Mouse (Mus musculus): Measurements from ENCODE around the gene Ruvbl2. TPM values are rescaled to one million over a fixed set of nuclear protein-coding genes. Genes with fewer than 3 reads are reported as not detected.
A peak's percentile ranks its signal among the peaks of the same experiment; 100 is the strongest.

Ruvbl2 gene
- polyA plus RNA-seq, 1 experiment from 2014 or later = 227 TPM

- Histone ChIP-seq H3K27me3 (replicated peaks; ENCODE audit: low read depth, poor library complexity, severe bottlenecking) (no peaks in the 10 kb centered on the region), H3K9me3 (no peaks in the 10 kb centered on the region), H3K27ac (replicated peaks) (peak overlapping the region; percentile 62; the same call in 1 of the 2 replicates), H3K4me3 (peak overlapping the region; percentile 42), H3K36me3 (replicated peaks) (peaks cover 36% of the 10 kb centered on the region), H3K4me1 (peaks cover 49% of the 10 kb centered on the region)
- WGBS = 25% methylated on average over 6 of the region's 6 CpGs
- DNase-seq (ENCODE audit: low spot score) = peak; percentile 53
These were observed 850 bp downstream of the Ruvbl2 start for GRCm38 (mm10) chr7:45437046-45437445.

DNA sequence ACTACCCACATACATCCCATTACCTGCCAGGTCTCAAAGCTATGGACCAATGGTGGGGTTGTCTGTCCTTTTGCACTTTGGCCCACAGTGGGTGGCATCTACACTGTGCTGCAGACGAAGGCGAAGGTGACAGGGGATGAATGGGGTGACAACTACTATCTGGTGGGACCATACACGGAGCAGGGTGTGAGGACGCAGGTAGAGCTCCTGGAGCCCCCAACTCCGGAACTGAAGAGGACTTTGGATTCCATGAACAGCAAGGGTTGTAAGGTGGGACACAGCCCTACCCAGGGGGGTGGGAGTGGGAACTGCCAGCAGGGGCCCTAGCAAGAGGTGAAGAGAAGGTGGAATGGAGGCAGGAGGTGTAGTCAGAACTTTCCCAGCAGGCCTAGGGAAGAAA is 1.5 kb downstream of the Ruvbl2 start:
- peaks cover 38% of the 10 kb centered on the region for H3K36me3 ChIP-seq (replicated peaks)
- H3K27ac ChIP-seq (replicated peaks) = no peak overlapping the region
- no peaks in the 10 kb centered on the region for H3K27me3 ChIP-seq (replicated peaks; ENCODE audit: low read depth, poor library complexity, severe bottlenecking)
- 93% methylated on average over 5 of the region's 5 CpGs for WGBS
- DNase-seq (ENCODE audit: low spot score) = no peak
- H3K4me3 ChIP-seq = 0 out of 2 replicates have a peak overlapping the region, but pooled peaks have one; percentile 93
- H3K9me3 ChIP-seq = no peaks in the 10 kb centered on the region
- H3K4me1 ChIP-seq = peaks cover 49% of the 10 kb centered on the region

DNA sequence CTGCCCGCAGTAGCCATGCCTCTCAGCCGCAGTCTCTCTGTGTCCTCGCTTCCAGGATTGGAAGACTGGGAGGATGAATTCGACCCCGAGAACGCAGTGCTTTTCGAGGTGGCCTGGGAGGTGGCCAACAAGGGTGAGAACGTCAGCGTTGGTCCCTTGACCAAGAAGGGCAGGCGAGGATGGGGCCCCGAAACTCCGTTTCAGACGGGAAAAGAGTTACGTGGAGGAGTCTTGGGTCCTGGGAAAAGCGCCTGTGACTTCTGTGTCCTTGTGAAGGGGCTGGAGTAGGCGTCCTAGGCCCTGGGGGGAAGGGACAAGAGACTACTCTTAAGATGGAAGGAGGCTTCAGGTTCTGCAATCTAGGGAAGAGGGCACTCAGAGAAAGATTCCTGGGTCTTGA is 2.9 kb downstream of the Ruvbl2 start:
- H3K27me3 ChIP-seq (replicated peaks; ENCODE audit: low read depth, poor library complexity, severe bottlenecking) = no peaks in the 10 kb centered on the region
- H3K9me3 ChIP-seq = no peaks in the 10 kb centered on the region
- no peak for DNase-seq (ENCODE audit: low spot score)
- peaks cover 38% of the 10 kb centered on the region for H3K36me3 ChIP-seq (replicated peaks)
- 4% methylated on average over 16 of the region's 16 CpGs for WGBS
- peaks cover 49% of the 10 kb centered on the region for H3K4me1 ChIP-seq
- H3K4me3 ChIP-seq = peak overlapping the region; percentile 93
- peak overlapping the region; percentile 92 for H3K27ac ChIP-seq (replicated peaks)

- H3K4me1 ChIP-seq = peaks cover 49% of the 10 kb centered on the region
- peak within 1 kb of the TSS; percentile 93 for H3K4me3 ChIP-seq
- H3K27ac ChIP-seq (replicated peaks) = peak within 1 kb of the TSS; percentile 92
- under 1% methylated on average over 45 of the region's 45 CpGs for WGBS
- no peaks in the 10 kb centered on the region for H3K9me3 ChIP-seq
- H3K36me3 ChIP-seq (replicated peaks) = peaks cover 38% of the 10 kb centered on the region
- peak; percentile 100 for DNase-seq (ENCODE audit: low spot score)
- H3K27me3 ChIP-seq (replicated peaks; ENCODE audit: low read depth, poor library complexity, severe bottlenecking) = no peaks in the 10 kb centered on the region
These were observed 3.5 kb downstream of the Ruvbl2 start, which contains the start of gene Gys1 for GRCm38 (mm10) chr7:45434203-45435015. Gene Gys1, plus strand, starts transcription at chr7:45434844.

DNA sequence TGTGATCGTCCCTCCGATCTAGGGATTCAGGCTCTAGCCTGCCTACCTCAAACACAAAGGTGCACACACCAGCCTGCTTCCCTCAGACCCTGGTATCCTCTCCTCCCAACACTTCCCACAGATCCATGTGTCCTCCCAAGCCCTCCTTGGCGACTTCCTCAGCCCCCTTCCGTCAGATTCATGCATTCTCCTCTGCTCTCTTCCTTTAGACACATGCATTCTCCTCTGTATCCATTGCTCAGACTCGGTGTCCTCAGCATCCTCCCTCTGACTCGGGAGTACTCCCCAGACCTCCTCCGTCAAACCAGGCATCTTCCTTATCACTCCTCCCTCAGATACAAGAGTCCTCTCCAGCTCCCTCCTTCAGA is 4.1 kb downstream of the Ruvbl2 start:
- WGBS = 1% methylated on average over 7 of the region's 7 CpGs

DNA sequence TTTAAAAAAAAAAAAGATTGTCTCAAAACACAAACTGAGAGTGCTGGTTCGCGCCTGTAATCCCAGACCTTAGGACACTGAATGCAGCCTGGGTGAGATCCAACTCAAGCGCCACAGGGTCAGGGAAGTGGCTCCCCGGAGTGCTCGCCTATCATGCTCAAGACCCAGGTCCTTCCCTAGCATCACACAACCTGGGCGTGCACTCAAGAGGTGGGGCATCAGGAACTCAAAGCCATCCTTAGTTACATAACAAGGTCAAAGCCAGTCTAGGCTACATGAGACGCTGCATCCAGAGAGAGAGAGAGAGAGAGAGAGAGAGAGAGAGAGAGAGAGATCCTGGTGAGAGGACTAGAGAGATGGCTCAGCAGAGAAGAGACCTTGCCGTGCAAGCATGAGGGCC is 11.3 kb downstream of the Ruvbl2 start:
- peaks cover 100% of the 10 kb centered on the region for H3K36me3 ChIP-seq (replicated peaks)
- H3K4me1 ChIP-seq = no peaks in the 10 kb centered on the region
- peaks cover 10% of the 10 kb centered on the region for H3K27me3 ChIP-seq (replicated peaks; ENCODE audit: low read depth, poor library complexity, severe bottlenecking)
- no peak overlapping the region for H3K4me3 ChIP-seq
- no peak for DNase-seq (ENCODE audit: low spot score)
- no peak overlapping the region for H3K27ac ChIP-seq (replicated peaks)
- no peaks in the 10 kb centered on the region for H3K9me3 ChIP-seq
- 93% methylated on average over 8 of the region's 8 CpGs for WGBS

More for the DNA sequence above, 4.1 kb downstream of the Ruvbl2 start:
- peaks cover 41% of the 10 kb centered on the region for H3K36me3 ChIP-seq (replicated peaks)
- DNase-seq (ENCODE audit: low spot score) = no peak
- peak overlapping the region; percentile 93 for H3K4me3 ChIP-seq
- no peaks in the 10 kb centered on the region for H3K27me3 ChIP-seq (replicated peaks; ENCODE audit: low read depth, poor library complexity, severe bottlenecking)
- H3K9me3 ChIP-seq = no peaks in the 10 kb centered on the region
- H3K4me1 ChIP-seq = peaks cover 49% of the 10 kb centered on the region
- H3K27ac ChIP-seq (replicated peaks) = peak overlapping the region; percentile 92

GRCm38 (mm10) chr7:45421194-45421593 is 16.7 kb downstream of the Ruvbl2 start:
- peaks cover 61% of the 10 kb centered on the region for H3K36me3 ChIP-seq (replicated peaks)
- DNase-seq (ENCODE audit: low spot score) = no peak
- WGBS = 91% methylated on average over 14 of the region's 14 CpGs
- peaks cover 64% of the 10 kb centered on the region for H3K27me3 ChIP-seq (replicated peaks; ENCODE audit: low read depth, poor library complexity, severe bottlenecking)
- H3K27ac ChIP-seq (replicated peaks) = no peak overlapping the region
- H3K4me3 ChIP-seq = no peak overlapping the region
- no peaks in the 10 kb centered on the region for H3K9me3 ChIP-seq
- peaks cover 26% of the 10 kb centered on the region for H3K4me1 ChIP-seq

- Histone ChIP-seq H3K27me3 (replicated peaks; ENCODE audit: low read depth, poor library complexity, severe bottlenecking) (peaks cover 70% of the 10 kb centered on the region), H3K4me1 (peaks cover 30% of the 10 kb centered on the region), H3K4me3 (peak within 1 kb of the TSS; percentile 22; the same call in 1 of the 2 replicates), H3K9me3 (no peaks in the 10 kb centered on the region), H3K27ac (replicated peaks) (no peak within 1 kb of the TSS), H3K36me3 (replicated peaks) (peaks cover 55% of the 10 kb centered on the region)
- DNase-seq (ENCODE audit: low spot score) = no peak
- WGBS = 58% methylated on average over 6 of the region's 6 CpGs
These were observed 17.3 kb downstream of the Ruvbl2 start, which contains the start of gene Lhb for GRCm38 (mm10) chr7:45420615-45420919. Gene Lhb, plus strand, starts transcription at chr7:45420820.

DNA sequence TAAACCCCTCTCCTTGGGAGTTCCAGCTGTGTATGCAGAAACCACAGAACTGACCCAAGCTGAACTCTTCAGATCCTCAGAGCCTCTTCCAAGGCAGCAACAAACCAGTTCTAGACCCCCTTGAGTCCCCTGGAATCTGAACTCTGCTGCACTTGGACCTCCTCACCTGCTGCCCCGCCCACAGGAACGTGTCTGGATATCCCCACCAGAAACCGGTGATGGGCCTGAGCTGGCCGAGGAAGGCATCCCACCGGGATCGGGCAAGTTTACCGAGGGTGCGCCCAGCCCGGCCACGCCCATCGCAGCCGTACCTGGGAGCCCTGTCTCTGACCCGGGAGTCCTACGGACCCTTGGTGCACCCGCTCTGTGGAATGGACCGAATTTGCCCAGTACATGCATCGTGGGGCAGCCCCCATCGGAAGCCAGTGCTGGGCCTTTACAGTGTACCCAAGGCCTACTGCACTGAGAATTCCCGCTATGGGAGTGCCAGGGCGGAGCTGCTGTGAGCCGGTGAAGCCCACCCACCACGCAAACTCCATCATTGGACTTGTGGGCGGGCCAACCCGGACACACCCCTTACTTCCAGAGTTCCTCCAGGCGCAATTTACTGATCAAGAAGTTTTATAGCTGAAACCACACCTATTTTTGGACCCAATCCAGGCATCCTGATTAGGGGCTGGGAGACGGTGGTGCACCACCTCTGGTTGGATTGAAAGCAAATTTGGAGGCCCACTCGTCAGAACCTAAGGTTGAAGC is 17.9 kb downstream of the Ruvbl2 start:
- H3K36me3 ChIP-seq (replicated peaks) = peaks cover 50% of the 10 kb centered on the region
- peak overlapping the region; percentile 22; the same call in 1 of the 2 replicates for H3K4me3 ChIP-seq
- peaks cover 34% of the 10 kb centered on the region for H3K4me1 ChIP-seq
- DNase-seq (ENCODE audit: low spot score) = peak; percentile 49
- peaks cover 75% of the 10 kb centered on the region for H3K27me3 ChIP-seq (replicated peaks; ENCODE audit: low read depth, poor library complexity, severe bottlenecking)
- WGBS = 14% methylated on average over 27 of the region's 27 CpGs
- no peaks in the 10 kb centered on the region for H3K9me3 ChIP-seq
- H3K27ac ChIP-seq (replicated peaks) = no peak overlapping the region

- H3K27ac ChIP-seq (replicated peaks) = no peak overlapping the region
- H3K4me1 ChIP-seq = peaks cover 53% of the 10 kb centered on the region
- WGBS = 14% methylated on average over 13 of the region's 13 CpGs
- DNase-seq (ENCODE audit: low spot score) = peak; percentile 51
- H3K9me3 ChIP-seq = no peaks in the 10 kb centered on the region
- H3K27me3 ChIP-seq (replicated peaks; ENCODE audit: low read depth, poor library complexity, severe bottlenecking) = peaks cover 96% of the 10 kb centered on the region
- peaks cover 30% of the 10 kb centered on the region for H3K36me3 ChIP-seq (replicated peaks)
- H3K4me3 ChIP-seq = peak overlapping the region; percentile 34
These were observed 19.9 kb downstream of the Ruvbl2 start for GRCm38 (mm10) chr7:45417962-45418492.

GRCm38 (mm10) chr7:45415636-45416035 is 22.3 kb downstream of the Ruvbl2 start:
- H3K9me3 ChIP-seq = no peaks in the 10 kb centered on the region
- DNase-seq (ENCODE audit: low spot score) = no peak
- WGBS = 13% methylated on average over 37 of the region's 37 CpGs
- peak overlapping the region; percentile 40 for H3K4me3 ChIP-seq
- peaks cover 100% of the 10 kb centered on the region for H3K27me3 ChIP-seq (replicated peaks; ENCODE audit: low read depth, poor library complexity, severe bottlenecking)
- peaks cover 52% of the 10 kb centered on the region for H3K4me1 ChIP-seq
- H3K27ac ChIP-seq (replicated peaks) = peak overlapping the region; percentile 4; the same call in 1 of the 2 replicates
- H3K36me3 ChIP-seq (replicated peaks) = peaks cover 6% of the 10 kb centered on the region

DNA sequence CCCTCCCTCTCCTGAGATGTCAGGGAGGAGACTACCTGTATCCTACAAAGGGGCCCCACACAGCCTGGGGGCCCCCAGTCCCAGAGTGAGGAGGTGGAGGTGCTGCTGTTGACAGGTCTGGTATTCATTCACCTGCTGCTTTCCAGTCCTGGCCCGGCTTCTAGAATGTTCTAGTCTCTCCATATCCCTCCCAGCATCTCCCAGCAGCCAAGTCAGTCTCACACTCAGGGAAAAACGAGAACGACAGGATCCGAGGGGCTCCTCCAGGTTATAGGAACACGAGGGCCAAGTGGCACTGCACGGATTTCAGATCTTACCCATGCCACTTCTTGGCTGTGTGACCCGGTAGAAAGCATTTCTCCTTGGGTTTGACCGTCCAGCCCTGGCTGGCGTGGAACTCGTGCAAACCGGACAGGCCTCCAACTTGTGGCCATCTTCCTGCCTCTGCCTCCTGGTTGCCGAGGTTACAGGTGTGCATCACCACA is 23.1 kb downstream of the Ruvbl2 start:
- DNase-seq (ENCODE audit: low spot score) = peak; percentile 36
- Histone ChIP-seq H3K27me3 (replicated peaks; ENCODE audit: low read depth, poor library complexity, severe bottlenecking) (peaks cover 100% of the 10 kb centered on the region), H3K27ac (replicated peaks) (no peak overlapping the region; the same call in 1 of the 2 replicates), H3K9me3 (no peaks in the 10 kb centered on the region), H3K36me3 (replicated peaks) (no peaks in the 10 kb centered on the region), H3K4me1 (peaks cover 44% of the 10 kb centered on the region), H3K4me3 (peak overlapping the region; percentile 70; the same call in 1 of the 2 replicates)
- WGBS = 44% methylated on average over 12 of the region's 12 CpGs

Data from embryonic facial prominence, embryonic 10.5 days (tissue).